Mouse (Mus musculus): ENCODE data around the gene Crcp.
"Not testable (repeated sequence)": the region's sequence is repeated elsewhere in the genome, so short reads cannot be mapped to it uniquely, and the experiment has no call there.

Gene Crcp

DNA sequence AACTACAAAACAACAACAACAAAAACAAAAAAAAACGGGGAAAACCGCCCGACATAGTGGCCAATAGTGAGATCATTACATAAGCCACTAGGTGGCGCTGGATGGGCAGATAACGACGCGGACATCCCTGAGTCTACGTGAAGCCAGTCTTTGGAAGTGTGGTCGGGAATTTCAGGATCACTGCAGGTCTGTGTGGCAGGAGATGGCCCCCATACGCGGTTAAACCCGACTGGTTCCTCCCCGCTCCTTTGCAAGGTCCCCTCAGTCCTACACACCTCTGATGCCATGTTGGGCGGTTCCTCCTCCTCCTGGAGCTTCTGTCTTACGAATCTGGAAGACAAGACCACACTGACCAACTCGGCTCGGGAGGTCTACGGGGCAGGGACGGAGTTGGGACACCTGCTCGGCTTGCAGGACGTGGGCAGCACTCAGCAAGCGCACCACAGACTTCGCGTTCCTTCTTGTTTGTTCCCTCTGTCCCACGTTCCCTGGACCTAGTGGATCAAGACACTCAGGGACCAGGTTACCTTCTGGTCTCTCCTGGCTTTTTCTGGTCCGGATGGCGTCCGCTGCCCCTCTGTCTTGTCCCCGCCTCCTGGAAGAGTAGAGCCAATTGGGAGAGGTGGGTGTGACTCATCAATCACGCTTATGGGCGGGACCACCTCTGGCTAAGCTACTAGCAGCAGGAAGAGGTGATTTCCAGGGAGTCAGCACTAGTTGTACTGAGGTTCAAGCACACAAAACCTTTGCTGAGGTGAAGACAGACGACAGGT lies 5.1 kb upstream of the Crcp start:
- DNase-seq (ENCODE audit: low spot score) = peak; percentile 91

GRCm38 (mm10) chr5:130027134-130027533 lies 2.0 kb upstream of the Crcp start:
- no peak for DNase-seq (ENCODE audit: low spot score)

- no peak for DNase-seq (ENCODE audit: low spot score)
Observed at GRCm38 (mm10) chr5:130027696-130028095, 1.4 kb upstream of the Crcp start.

DNA sequence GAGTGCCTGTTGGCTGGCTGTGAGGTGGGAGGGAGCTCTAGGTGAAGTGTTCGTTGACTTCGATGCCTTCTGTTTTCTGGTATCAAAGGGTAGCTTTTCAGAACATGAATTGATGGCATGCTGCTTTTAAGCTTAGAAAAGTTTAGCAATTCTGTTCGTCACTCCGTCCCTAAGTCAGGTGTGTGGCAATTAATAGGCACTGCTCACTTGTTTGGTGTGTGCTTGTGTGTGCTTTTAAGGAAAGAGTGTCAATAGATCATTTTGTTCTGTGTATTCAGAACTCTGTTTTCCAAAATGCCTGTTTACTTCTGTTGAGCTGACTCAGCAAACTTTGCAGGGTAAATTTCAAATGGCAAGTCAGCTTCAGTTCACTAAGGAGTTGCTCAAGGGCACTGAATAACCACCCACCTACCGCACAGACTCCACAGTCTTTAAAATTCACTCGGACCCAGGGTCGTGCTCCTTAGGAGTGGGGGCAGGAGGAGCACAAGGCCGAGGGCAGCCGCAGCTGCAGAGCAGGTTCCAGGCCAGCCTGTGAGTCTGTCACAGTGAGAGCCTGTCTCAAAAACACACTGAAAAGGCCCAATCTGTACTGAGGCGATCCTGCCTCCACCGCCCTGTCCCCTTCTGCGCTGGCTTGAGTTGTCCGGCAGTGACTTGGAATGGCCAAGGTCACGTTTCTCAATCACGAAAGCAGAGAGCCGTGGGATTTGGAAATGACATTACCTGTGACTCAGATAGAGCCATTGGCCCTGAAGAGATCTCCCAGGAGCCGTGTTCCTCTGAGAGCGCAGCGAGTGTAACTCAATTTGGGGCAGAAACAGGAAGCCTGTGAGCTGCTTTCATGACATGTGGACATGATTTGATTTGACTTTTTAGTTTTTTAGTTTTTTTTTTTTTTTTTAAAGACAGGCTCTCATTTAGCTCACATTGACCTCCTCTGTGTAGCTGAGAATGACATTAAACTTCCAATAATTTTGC lies 2.6 kb downstream of the Crcp start:
- no peak for DNase-seq (ENCODE audit: low spot score)

GRCm38 (mm10) chr5:130033869-130034268 lies 4.8 kb downstream of the Crcp start:
- no peak for DNase-seq (ENCODE audit: low spot score)

DNA sequence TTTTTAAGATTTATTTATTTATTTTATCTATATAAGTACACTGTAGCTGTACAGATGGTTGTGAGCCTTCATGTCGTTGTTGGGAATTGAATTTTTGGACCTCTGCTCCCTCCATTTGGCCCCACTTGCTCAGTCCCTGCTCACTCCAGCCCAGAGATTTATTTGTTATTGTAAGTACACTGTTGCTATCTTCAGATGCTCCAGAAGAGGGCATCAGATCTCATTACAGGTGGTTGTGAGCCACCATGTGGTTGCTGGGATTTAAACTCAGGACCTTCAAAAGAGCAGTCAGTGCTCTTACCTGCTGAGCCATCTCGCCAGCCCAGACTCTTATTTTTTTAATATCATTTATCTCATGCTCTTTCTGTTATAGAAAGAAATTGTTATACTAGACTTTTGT lies 7.2 kb downstream of the Crcp start:
- DNase-seq (ENCODE audit: low spot score) = not testable (repeated sequence)

DNA sequence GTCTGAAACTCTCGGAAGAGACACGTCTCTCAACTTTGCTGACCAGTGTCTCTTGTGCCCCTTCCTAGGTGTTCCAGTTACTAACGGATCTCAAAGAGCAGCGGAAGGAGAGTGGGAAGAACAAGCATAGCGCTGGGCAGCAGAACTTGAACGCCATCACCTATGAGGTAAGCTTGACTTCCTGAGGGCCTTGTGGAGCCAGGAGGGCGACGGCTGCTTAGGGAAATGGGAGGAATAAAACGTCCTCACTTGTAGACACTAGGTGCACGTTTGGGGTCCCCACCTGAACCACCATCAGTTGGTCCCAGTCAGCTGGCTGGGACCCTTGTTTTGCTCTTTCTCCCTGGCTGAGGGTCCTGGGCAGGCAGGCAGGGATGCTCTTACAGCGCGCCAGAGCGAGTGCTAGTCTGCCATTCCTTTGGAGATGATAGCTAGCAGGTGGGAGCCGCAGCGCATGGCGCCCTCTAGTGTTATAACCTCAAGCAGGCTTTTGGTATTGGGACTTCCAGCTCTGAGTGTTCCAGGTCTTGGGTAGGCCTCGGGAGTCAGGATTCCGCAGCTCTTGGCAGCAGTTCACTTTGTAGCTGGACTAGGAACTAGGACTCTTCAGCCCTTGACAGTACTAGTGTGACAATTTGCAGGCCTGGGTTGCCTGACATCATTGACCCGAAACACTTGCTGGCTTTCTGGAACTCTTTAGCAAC lies 8.8 kb downstream of the Crcp start:
- peak; percentile 73 for DNase-seq (ENCODE audit: low spot score)

GRCm38 (mm10) chr5:130040797-130041196 lies 11.7 kb downstream of the Crcp start:
- no peak for DNase-seq (ENCODE audit: low spot score)

GRCm38 (mm10) chr5:130041262-130041661 lies 12.2 kb downstream of the Crcp start:
- no peak for DNase-seq (ENCODE audit: low spot score)

GRCm38 (mm10) chr5:130043741-130044140 lies 14.7 kb downstream of the Crcp start:
- DNase-seq (ENCODE audit: low spot score) = no peak

GRCm38 (mm10) chr5:130044201-130044695 lies 15.2 kb downstream of the Crcp start:
- peak; percentile 61 for DNase-seq (ENCODE audit: low spot score)

DNA sequence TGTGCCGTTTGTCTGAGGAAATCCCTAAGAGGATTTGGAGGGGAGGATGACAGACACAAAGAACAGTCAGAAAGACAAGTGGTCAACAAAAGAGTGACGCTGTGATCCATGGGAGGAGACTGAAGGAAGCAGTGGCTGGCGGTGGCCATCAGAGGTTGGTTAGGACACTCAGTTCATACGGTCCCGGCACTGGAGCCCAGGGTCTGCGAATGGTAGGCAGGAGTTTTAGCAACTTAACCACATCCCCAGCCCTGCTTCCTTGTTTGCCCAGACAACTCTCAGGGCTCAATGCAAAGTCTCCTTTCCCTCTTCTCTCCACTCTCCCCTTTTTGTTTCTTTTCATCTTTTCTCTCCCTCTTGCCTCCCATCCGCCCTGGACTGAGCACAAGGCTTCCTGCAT lies 17.0 kb downstream of the Crcp start:
- DNase-seq (ENCODE audit: low spot score) = no peak

GRCm38 (mm10) chr5:130046589-130046988 lies 17.5 kb downstream of the Crcp start:
- no peak for DNase-seq (ENCODE audit: low spot score)

DNA sequence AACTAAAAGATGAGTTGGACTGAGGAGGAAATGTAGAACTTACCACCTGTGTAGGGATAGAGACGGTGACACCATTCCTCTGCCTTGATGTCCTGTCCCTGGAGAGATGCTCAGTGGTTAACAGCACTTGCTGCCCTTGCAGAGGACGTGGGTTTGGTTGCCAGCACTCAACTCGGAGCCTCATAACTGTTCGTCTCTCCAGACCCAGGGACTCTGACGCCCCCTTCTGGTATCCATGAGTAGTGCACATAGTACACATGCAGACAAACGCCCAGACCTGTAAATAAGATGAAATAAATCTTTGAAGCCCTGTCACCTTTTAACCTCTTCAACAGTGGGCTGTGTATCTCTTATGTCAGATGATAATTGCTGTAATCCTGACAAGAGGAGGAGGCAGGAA lies 17.9 kb downstream of the Crcp start:
- DNase-seq (ENCODE audit: low spot score) = no peak

DNA sequence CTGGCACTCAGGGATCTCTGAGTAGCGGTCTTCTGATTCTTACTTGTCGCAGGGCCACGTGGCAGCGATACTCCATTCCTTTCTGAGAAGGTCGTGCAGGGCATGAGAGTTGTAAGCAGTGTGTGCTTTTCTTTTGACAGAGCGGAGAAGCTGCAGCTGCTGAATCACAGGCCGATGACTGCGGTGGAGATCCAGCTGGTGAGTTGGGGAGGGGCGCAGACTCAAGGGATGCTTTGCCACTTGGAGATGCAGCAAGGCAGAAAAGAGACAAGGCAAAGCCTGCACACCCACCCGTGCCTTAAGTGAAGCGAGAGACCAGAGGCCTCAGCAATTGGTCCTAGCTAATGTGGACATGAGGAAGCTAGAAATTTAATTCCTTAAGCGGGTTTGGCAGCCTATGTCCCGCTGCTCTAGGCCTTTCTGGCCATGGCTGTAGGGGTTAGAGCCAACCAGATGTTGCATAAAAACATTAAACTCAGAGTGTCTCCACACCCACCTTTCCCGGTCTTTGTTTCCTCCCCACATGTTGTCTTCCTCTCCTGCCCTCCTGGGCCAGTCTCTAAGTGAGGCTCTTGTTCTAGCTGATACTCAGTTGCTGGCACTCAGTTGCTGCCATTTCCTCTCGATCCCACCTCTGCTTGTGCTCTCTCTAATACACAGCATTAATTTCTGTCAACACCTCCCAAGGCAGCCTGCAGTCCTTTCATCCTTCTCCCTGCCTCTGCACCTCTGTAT lies 19.9 kb downstream of the Crcp start:
- DNase-seq (ENCODE audit: low spot score) = peak; percentile 58

DNA sequence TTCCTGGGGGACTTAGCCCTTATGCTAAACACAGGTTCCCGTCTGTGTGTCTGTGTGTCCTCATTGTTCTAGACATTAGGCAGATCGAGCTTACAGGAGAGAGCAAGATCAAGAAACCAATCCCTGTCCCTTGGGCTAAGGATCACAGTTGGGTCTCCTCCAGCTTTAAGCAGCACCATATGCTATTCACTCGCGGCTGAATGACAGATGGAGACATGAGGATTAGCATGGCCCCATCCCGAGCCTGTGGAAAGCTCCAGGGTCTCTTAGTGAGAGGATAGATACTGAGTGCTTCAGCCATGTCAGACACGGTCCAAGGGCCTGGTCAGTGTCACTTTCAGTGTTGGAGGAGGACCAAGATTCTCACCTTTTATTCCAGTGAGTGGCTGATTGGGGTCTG lies 21.3 kb downstream of the Crcp start:
- DNase-seq (ENCODE audit: low spot score) = no peak

DNA sequence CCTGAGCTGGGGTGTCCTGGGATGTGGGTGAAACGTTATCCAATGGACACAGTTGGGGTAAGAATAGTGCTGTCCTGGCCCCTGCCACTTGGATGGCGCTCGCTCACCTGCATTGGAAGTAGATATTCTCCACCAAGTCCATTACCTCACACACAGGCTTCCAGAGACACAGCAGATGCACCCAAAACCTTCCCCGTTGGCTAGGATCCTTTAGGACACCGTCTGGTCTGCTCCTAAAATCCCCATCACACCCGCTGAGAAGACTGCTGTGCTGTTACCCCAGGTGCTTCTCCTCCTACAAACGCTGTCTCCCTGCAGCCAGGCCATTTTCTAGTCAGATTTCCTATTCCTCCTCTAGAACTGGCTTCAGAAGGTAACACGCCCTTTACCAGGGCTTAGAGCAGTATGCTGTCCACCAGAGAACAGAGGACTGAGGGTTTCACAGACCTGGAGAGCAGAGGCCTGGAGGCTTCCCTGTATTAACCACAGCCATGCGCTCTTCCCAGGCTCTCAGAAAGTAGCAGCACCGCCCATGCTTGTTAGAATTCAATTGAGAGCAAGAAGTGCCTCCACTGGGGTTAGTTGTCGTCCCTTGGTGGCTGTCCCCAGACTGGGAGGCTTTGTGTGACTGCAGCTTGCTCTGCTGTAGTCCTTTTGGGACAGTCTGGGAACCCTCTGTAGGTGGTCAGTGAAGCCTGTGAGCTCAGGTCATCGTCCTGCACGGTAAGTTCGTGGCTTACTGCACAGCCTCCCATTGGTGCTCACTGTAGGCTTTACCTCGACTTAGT lies 22.2 kb downstream of the Crcp start:
- DNase-seq (ENCODE audit: low spot score) = no peak

GRCm38 (mm10) chr5:130052510-130052909 lies 23.4 kb downstream of the Crcp start:
- DNase-seq (ENCODE audit: low spot score) = no peak

GRCm38 (mm10) chr5:130052955-130053354 lies 23.9 kb downstream of the Crcp start:
- DNase-seq (ENCODE audit: low spot score) = no peak

GRCm38 (mm10) chr5:130055688-130056087 lies 26.6 kb downstream of the Crcp start:
- no peak for DNase-seq (ENCODE audit: low spot score)

DNA sequence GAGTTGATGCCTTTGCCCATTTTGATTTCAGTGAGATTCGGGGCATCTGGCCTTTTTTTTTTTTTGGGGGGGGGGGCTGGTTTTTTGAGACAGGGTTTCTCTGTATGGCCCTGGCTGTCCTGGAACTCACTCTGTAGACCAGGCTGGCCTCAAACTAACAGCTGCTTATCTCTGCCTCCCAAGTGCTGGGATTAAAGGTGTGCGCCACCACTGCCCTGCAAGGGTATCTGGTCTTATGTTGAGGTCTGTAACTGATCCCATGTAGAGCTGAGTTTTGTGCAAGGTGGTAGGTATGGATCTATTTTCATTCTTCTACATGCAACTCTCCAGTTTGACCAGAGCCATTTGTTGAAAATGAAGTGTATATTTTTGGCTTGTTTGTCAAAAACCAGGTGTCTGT lies 27.2 kb downstream of the Crcp start:
- no peak for DNase-seq (ENCODE audit: low spot score)
